Mouse (Mus musculus): ENCODE results near the gene Map7. TPM values are rescaled to one million over a fixed set of nuclear protein-coding genes. Genes with fewer than 3 reads are reported as not detected.
A peak's percentile ranks its signal among the peaks of the same experiment; 100 is the strongest.

The Map7 gene
- polyA plus RNA-seq, 1 experiment from 2014 or later, result 5.6 TPM

DNA sequence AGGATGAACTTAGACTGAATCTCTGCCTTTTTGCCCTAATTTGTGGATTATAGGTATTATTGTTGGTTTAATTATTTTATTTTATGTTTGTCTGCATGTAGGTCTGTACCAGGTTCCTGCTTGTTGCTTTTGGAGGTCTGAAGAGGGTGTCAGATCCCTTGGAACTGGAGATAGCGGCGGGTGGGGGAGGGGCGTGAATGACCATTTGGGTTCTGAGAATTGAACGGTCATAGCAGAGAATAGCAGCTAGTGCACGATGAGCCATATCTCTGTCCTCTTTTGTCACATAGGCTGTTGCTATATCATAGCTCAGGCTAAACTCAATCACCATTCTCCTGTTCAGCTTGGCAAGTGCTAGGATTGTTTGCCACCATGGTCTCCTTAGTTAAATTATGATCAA, 169.2 kb downstream of the Map7 start:
- DNase-seq (ENCODE audit: low spot score, missing footprints) (peak; percentile 80), ATAC-seq (ENCODE audit: low FRiP score) (no peak)
- Histone ChIP-seq H3K27me3 (ENCODE audit: control insufficient read depth, insufficient read depth, low read length) (no peaks in the 10 kb centered on the region), H3K36me3 (ENCODE audit: control insufficient read depth, insufficient read depth, low read length) (0 out of 2 replicates have a peak, but pooled peaks cover 6% of the 10 kb centered on the region), H3K9ac (ENCODE audit: low read length) (no peak overlapping the region), H3K4me3 (ENCODE audit: low read depth, low read length) (no peak overlapping the region), H3K4me2 (no peak overlapping the region), H3K4me1 (ENCODE audit: control insufficient read depth, insufficient read depth, low read length) (peaks cover 5% of the 10 kb centered on the region), H3K9me3 (ENCODE audit: control insufficient read depth, low read length) (no peaks in the 10 kb centered on the region), H3K27ac (ENCODE audit: low read depth, low read length) (no peak overlapping the region)
- 97% methylated on average over 5 of the region's 5 CpGs for WGBS

DNA sequence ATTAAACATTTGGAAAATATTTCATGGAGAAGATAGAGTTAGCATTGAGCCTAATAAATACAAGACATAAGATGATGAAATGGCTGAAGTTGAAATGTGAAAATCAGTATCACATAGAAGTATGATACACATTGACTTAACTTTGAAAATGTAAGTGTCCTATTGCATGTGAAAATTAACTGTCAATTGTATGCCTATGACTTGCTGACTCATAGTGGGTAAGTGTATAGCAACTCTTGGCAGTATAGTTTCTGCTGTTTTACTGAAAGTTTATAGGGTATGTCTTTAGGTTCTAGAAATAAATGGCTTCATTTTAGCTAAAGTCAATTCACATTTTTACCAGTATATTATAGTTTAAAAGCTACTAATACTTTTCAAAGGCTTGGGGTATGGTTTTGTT, 178.0 kb downstream of the Map7 start:
- Histone ChIP-seq H3K4me1 (ENCODE audit: control insufficient read depth, insufficient read depth, low read length) (no peaks in the 10 kb centered on the region), H3K4me2 (no peak overlapping the region), H3K9me3 (ENCODE audit: control insufficient read depth, low read length) (no peaks in the 10 kb centered on the region), H3K27me3 (ENCODE audit: control insufficient read depth, insufficient read depth, low read length) (no peaks in the 10 kb centered on the region), H3K36me3 (ENCODE audit: control insufficient read depth, insufficient read depth, low read length) (peaks cover 13% of the 10 kb centered on the region; the same call in 1 of the 2 replicates), H3K4me3 (ENCODE audit: low read depth, low read length) (no peak overlapping the region), H3K27ac (ENCODE audit: low read depth, low read length) (no peak overlapping the region), H3K9ac (ENCODE audit: low read length) (no peak overlapping the region)
- ATAC-seq (ENCODE audit: low FRiP score) (no peak), DNase-seq (ENCODE audit: low spot score, missing footprints) (no peak)

Small RNAs within 50 kb of the gene (microRNA-seq; reads per million reads assigned to microRNA genes)
- gene Mir6413, result not detected

Other genes starting within 250 kb of the Map7 start
- 33.4 and 33.6 TPM in 2 replicates for gene Pex7, start 240.8 kb upstream of the Map7 start, polyA plus RNA-seq (2014; fragmentation: Nextera tagmentation; extraction: Ambion mirVana)
- gene Map3k5, start 214.0 kb upstream of the Map7 start, polyA plus RNA-seq (2014; fragmentation: Nextera tagmentation; extraction: Ambion mirVana), result 0.51 and 1.0 TPM in 2 replicates
- 176 and 188 TPM in 2 replicates for gene Bclaf1, start 164.0 kb downstream of the Map7 start, polyA plus RNA-seq (2014; fragmentation: Nextera tagmentation; extraction: Ambion mirVana)
- 1.4 TPM in 2 replicates for gene Mtfr2, start 199.3 kb downstream of the Map7 start, polyA plus RNA-seq (2014; fragmentation: Nextera tagmentation; extraction: Ambion mirVana)